Comparison of ENCODE assay signal across 15 mouse cellular contexts in the genomic region with DNA sequence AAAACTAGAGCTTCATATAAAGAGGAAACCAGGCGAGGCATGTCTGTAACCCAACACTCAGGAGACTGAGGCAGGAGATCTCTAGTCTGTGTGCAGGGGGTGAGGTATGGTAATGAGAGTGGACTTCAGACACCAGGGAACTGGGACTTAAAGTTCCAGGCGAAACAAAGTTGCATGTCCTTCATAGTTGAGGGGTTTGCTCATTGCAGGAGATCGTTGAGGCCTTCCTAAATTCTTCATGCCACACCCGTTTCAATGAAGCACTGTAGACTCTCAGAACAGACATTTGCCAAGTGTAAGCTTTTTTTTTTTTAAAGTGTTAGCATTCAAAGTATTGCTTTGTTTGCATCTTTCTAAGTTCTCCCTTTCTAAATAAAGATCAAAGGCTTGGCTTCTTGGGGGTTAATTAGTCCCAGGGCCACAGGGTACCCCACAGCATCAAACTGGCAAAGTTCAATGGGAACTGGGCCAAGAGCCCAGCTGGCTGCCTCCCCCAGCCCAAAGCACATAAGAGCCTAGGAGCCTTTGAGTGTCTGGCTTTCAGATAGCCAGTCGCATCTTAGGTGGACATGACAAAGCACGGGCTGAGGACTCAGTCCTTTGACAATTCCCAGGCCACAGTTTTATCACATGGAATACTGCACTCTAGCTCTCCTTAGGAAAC. TPM values are rescaled to one million over a fixed set of nuclear protein-coding genes. Genes with fewer than 3 reads are reported as not detected.
DNase-seq lines count a peak whose midpoint lies in the region; ATAC-seq and TF ChIP-seq lines count a peak whose summit lies in the region.
"Had no signal": no experiment of that assay in that cellular context is flagged by ENCODE, and none has a peak within 500 bp of the region (broad histone marks: within the 10 kb centered on the region; RNA-seq: fewer than 3 reads in every experiment).

No protein-coding gene starts in this region.

- peak overlapping the region; percentile 26; the same call in 1 of the 2 replicates for H3K27ac ChIP-seq in forebrain, embryonic 13.5 days
- no peak overlapping the region for H3K27ac ChIP-seq in forebrain, postnatal 0 days (ENCODE audit: low read depth, low read length)
- H3K27ac ChIP-seq in lung, postnatal 0 days (ENCODE audit: low read length) = peak overlapping the region; percentile 14; the same call in 1 of the 2 replicates
- peak overlapping the region; percentile 31 for H3K27ac ChIP-seq in hindbrain, embryonic 12.5 days
- no peak overlapping the region for H3K27ac ChIP-seq in midbrain, postnatal 0 days (ENCODE audit: low read depth, low read length)
- H3K27ac ChIP-seq: liver, embryonic 14.5 days had no signal

- peak; percentile 66 for TF ChIP-seq EP300 in lung, postnatal 0 days (IDR thresholded peaks at IDR 0.05)

- no peak for DNase-seq in forebrain, postnatal 0 days
- DNase-seq in lung, postnatal 0 days (ENCODE audit: low spot score) = peak; percentile 62
- no peak for DNase-seq in lung, adult 18-20 months
- peak; percentile 32 for DNase-seq in midbrain, postnatal 0 days (ENCODE audit: low spot score)
- DNase-seq in adrenal gland, adult 18-20 months (ENCODE audit: low spot score in 2 of 2) = no peak
- DNase-seq in frontal cortex, postnatal 25 days (ENCODE audit: low spot score in 2 of 2) = no peak
- DNase-seq: adrenal gland, postnatal 10 days; gastrocnemius, postnatal 14 days; thymus, adult 2 months had no signal

- no peak for TF ChIP-seq CTCF in forebrain, postnatal 0 days (IDR thresholded peaks at IDR 0.05; ENCODE audit: low read depth)
- TF ChIP-seq CTCF in lung, postnatal 0 days (IDR thresholded peaks at IDR 0.05) = no peak
- TF ChIP-seq CTCF in midbrain, postnatal 0 days (IDR thresholded peaks at IDR 0.05) = no peak

- H3K27me3 ChIP-seq in forebrain, embryonic 13.5 days = no peaks in the 10 kb centered on the region
- H3K27me3 ChIP-seq in forebrain, postnatal 0 days (ENCODE audit: insufficient read depth, low read length) = no peaks in the 10 kb centered on the region
- H3K27me3 ChIP-seq in lung, postnatal 0 days (replicated peaks; ENCODE audit: insufficient read depth, low read length) = no peaks in the 10 kb centered on the region
- no peaks in the 10 kb centered on the region for H3K27me3 ChIP-seq in hindbrain, embryonic 12.5 days
- H3K27me3 ChIP-seq in midbrain, postnatal 0 days (ENCODE audit: insufficient read depth, low read length) = no peaks in the 10 kb centered on the region

- H3K9ac ChIP-seq in forebrain, embryonic 13.5 days = no peak overlapping the region
- no peak overlapping the region for H3K9ac ChIP-seq in forebrain, postnatal 0 days
- H3K9ac ChIP-seq in lung, postnatal 0 days (replicated peaks; ENCODE audit: low read depth) = no peak overlapping the region
- H3K9ac ChIP-seq in hindbrain, embryonic 12.5 days = no peak overlapping the region
- no peak overlapping the region for H3K9ac ChIP-seq in midbrain, postnatal 0 days (replicated peaks; ENCODE audit: low read length, poor library complexity, severe bottlenecking)
- H3K9ac ChIP-seq: liver, embryonic 14.5 days had no signal

- H3K36me3 ChIP-seq in forebrain, embryonic 13.5 days (ENCODE audit: poor library complexity, severe bottlenecking) = no peaks in the 10 kb centered on the region
- no peaks in the 10 kb centered on the region for H3K36me3 ChIP-seq in forebrain, postnatal 0 days (ENCODE audit: insufficient read depth)
- no peaks in the 10 kb centered on the region for H3K36me3 ChIP-seq in lung, postnatal 0 days (ENCODE audit: insufficient read depth, low read length)
- no peaks in the 10 kb centered on the region for H3K36me3 ChIP-seq in hindbrain, embryonic 12.5 days
- no peaks in the 10 kb centered on the region for H3K36me3 ChIP-seq in midbrain, postnatal 0 days (ENCODE audit: insufficient read depth, low read length)

- H3K4me1 ChIP-seq in forebrain, embryonic 13.5 days = peaks cover 46% of the 10 kb centered on the region
- peaks cover 31% of the 10 kb centered on the region for H3K4me1 ChIP-seq in forebrain, postnatal 0 days (ENCODE audit: insufficient read depth)
- peaks cover 11% of the 10 kb centered on the region; the same call in 1 of the 2 replicates for H3K4me1 ChIP-seq in lung, postnatal 0 days (ENCODE audit: insufficient read depth, low read depth, low read length)
- H3K4me1 ChIP-seq in hindbrain, embryonic 12.5 days = peaks cover 45% of the 10 kb centered on the region
- peaks cover 13% of the 10 kb centered on the region; the same call in 1 of the 2 replicates for H3K4me1 ChIP-seq in midbrain, postnatal 0 days (ENCODE audit: insufficient read depth, low read length)

- H3K4me2 ChIP-seq in forebrain, embryonic 13.5 days = no peak overlapping the region
- no peak overlapping the region for H3K4me2 ChIP-seq in forebrain, postnatal 0 days (ENCODE audit: low read depth)
- no peak overlapping the region for H3K4me2 ChIP-seq in lung, postnatal 0 days (replicated peaks; ENCODE audit: low read depth, low read length)
- H3K4me2 ChIP-seq in hindbrain, embryonic 12.5 days (replicated peaks) = no peak overlapping the region
- H3K4me2 ChIP-seq in midbrain, postnatal 0 days (ENCODE audit: low read depth, low read length, poor library complexity, severe bottlenecking) = no peak overlapping the region

- H3K4me3 ChIP-seq in forebrain, embryonic 13.5 days = no peak overlapping the region
- no peak overlapping the region for H3K4me3 ChIP-seq in forebrain, postnatal 0 days (ENCODE audit: low read depth, low read length)
- H3K4me3 ChIP-seq in lung, postnatal 0 days (ENCODE audit: low read depth, low read length) = no peak overlapping the region
- H3K4me3 ChIP-seq in hindbrain, embryonic 12.5 days = no peak overlapping the region
- H3K4me3 ChIP-seq in midbrain, postnatal 0 days (ENCODE audit: low read depth, low read length) = no peak overlapping the region

- WGBS in forebrain, embryonic 13.5 days = 35% methylated on average over 6 of the region's 6 CpGs
- WGBS in forebrain, postnatal 0 days = 40% methylated on average over 6 of the region's 6 CpGs
- 36% methylated on average over 6 of the region's 6 CpGs for WGBS in lung, postnatal 0 days
- 58% methylated on average over 6 of the region's 6 CpGs for WGBS in hindbrain, embryonic 12.5 days
- 45% methylated on average over 6 of the region's 6 CpGs for WGBS in midbrain, postnatal 0 days

- no peak for ATAC-seq in forebrain, embryonic 13.5 days
- ATAC-seq in forebrain, postnatal 0 days = no peak
- ATAC-seq in lung, postnatal 0 days = peak; percentile 12
- no peak for ATAC-seq in hindbrain, embryonic 12.5 days (ENCODE audit: low FRiP score)
- ATAC-seq in midbrain, postnatal 0 days (ENCODE audit: low FRiP score) = no peak
- ATAC-seq: intestine, postnatal 0 days had no signal

- no peaks in the 10 kb centered on the region for H3K9me3 ChIP-seq in forebrain, embryonic 13.5 days (replicated peaks)
- H3K9me3 ChIP-seq in forebrain, postnatal 0 days (ENCODE audit: low read length) = no peaks in the 10 kb centered on the region
- H3K9me3 ChIP-seq in lung, postnatal 0 days (ENCODE audit: low read length) = no peaks in the 10 kb centered on the region
- H3K9me3 ChIP-seq in hindbrain, embryonic 12.5 days (replicated peaks) = no peaks in the 10 kb centered on the region
- no peaks in the 10 kb centered on the region for H3K9me3 ChIP-seq in midbrain, postnatal 0 days (ENCODE audit: low read length)

RNA-seq across cellular contexts. Expression of gene Dennd2a, which starts 1.7 kb away (rescaled TPM):
- polyA plus RNA-seq in forebrain, embryonic 13.5 days (2015; fragmentation: Nextera tagmentation; extraction: Ambion mirVana) = 19.6 and 22.8 TPM in 2 replicates
- total RNA-seq in forebrain, postnatal 0 days (2014; rRNA removed) = 11.2 and 13.7 TPM in 2 replicates
- polyA plus RNA-seq in forebrain, postnatal 0 days (2015; fragmentation: Nextera tagmentation; extraction: Ambion mirVana) = 5.4 and 8.2 TPM in 2 replicates
- 13.4 and 13.8 TPM in 2 replicates for polyA plus RNA-seq in lung, postnatal 0 days (2015; fragmentation: Nextera tagmentation; extraction: Ambion mirVana)
- polyA plus RNA-seq in hindbrain, embryonic 12.5 days (2016; fragmentation: Nextera tagmentation; extraction: Ambion mirVana) = 49.0 TPM in 2 replicates
- total RNA-seq in midbrain, postnatal 0 days (2014; rRNA removed) = 15.9 and 22.4 TPM in 2 replicates
- polyA plus RNA-seq in midbrain, postnatal 0 days (2015; fragmentation: Nextera tagmentation; extraction: Ambion mirVana) = 7.8 and 9.8 TPM in 2 replicates
- 10 to 100 TPM in 1 of 2 experiments, 1 to 10 TPM in 1; 6.2 to 10.8 TPM for total RNA-seq in adrenal gland, adult 18-20 months (2021)

RNA-seq across cellular contexts. Expression of gene Adck2, which starts 14.3 kb away (rescaled TPM):
- polyA plus RNA-seq in forebrain, embryonic 13.5 days (2015; fragmentation: Nextera tagmentation; extraction: Ambion mirVana) = 35.7 and 39.0 TPM in 2 replicates
- total RNA-seq in forebrain, postnatal 0 days (2014; rRNA removed) = 17.6 and 21.9 TPM in 2 replicates
- polyA plus RNA-seq in forebrain, postnatal 0 days (2015; fragmentation: Nextera tagmentation; extraction: Ambion mirVana) = 34.5 and 40.3 TPM in 2 replicates
- 24.6 and 25.7 TPM in 2 replicates for polyA plus RNA-seq in lung, postnatal 0 days (2015; fragmentation: Nextera tagmentation; extraction: Ambion mirVana)
- polyA plus RNA-seq in hindbrain, embryonic 12.5 days (2016; fragmentation: Nextera tagmentation; extraction: Ambion mirVana) = 39.5 and 40.4 TPM in 2 replicates
- 16.9 and 31.0 TPM in 2 replicates for total RNA-seq in midbrain, postnatal 0 days (2014; rRNA removed)
- 44.9 and 45.9 TPM in 2 replicates for polyA plus RNA-seq in midbrain, postnatal 0 days (2015; fragmentation: Nextera tagmentation; extraction: Ambion mirVana)
- total RNA-seq in adrenal gland, adult 18-20 months (2021) = 10 to 100 TPM; 24.1 to 24.2 TPM

RNA-seq across cellular contexts. Expression of gene Gm42420, which starts 26.1 kb away (rescaled TPM):
- 0.79 TPM in 1 of 2 replicates, not detected in the other for polyA plus RNA-seq in forebrain, embryonic 13.5 days (2015; fragmentation: Nextera tagmentation; extraction: Ambion mirVana)
- total RNA-seq in forebrain, postnatal 0 days (2014; rRNA removed) = not detected in 2 replicates
- 0.53 and 1.8 TPM in 2 replicates for polyA plus RNA-seq in forebrain, postnatal 0 days (2015; fragmentation: Nextera tagmentation; extraction: Ambion mirVana)
- polyA plus RNA-seq in lung, postnatal 0 days (2015; fragmentation: Nextera tagmentation; extraction: Ambion mirVana) = 0.75 and 0.89 TPM in 2 replicates
- 0.65 TPM in 1 of 2 replicates, not detected in the other for polyA plus RNA-seq in hindbrain, embryonic 12.5 days (2016; fragmentation: Nextera tagmentation; extraction: Ambion mirVana)
- not detected in 2 replicates for total RNA-seq in midbrain, postnatal 0 days (2014; rRNA removed)
- polyA plus RNA-seq in midbrain, postnatal 0 days (2015; fragmentation: Nextera tagmentation; extraction: Ambion mirVana) = 1.5 and 1.8 TPM in 2 replicates
- under 1 TPM in 1 of 2 experiments, not detected in 1; 0.89 TPM for total RNA-seq in adrenal gland, adult 18-20 months (2021)
- total RNA-seq: gastrocnemius, postnatal 14 days; layer of hippocampus, postnatal 10 days had no signal
- polyA plus RNA-seq: C2C12 had no signal

RNA-seq across cellular contexts. Expression of gene Ndufb2, which starts 33.0 kb away (rescaled TPM):
- polyA plus RNA-seq in forebrain, embryonic 13.5 days (2015; fragmentation: Nextera tagmentation; extraction: Ambion mirVana) = 325 and 354 TPM in 2 replicates
- 220 and 285 TPM in 2 replicates for total RNA-seq in forebrain, postnatal 0 days (2014; rRNA removed)
- polyA plus RNA-seq in forebrain, postnatal 0 days (2015; fragmentation: Nextera tagmentation; extraction: Ambion mirVana) = 500 and 654 TPM in 2 replicates
- 267 and 287 TPM in 2 replicates for polyA plus RNA-seq in lung, postnatal 0 days (2015; fragmentation: Nextera tagmentation; extraction: Ambion mirVana)
- 255 and 307 TPM in 2 replicates for polyA plus RNA-seq in hindbrain, embryonic 12.5 days (2016; fragmentation: Nextera tagmentation; extraction: Ambion mirVana)
- total RNA-seq in midbrain, postnatal 0 days (2014; rRNA removed) = 234 and 290 TPM in 2 replicates
- polyA plus RNA-seq in midbrain, postnatal 0 days (2015; fragmentation: Nextera tagmentation; extraction: Ambion mirVana) = 589 and 646 TPM in 2 replicates
- 100 to 1,000 TPM; 200 to 263 TPM for total RNA-seq in adrenal gland, adult 18-20 months (2021)

Comparison
In these comparisons a context has a peak if more than half of its experiments do, and no peak if none do; other contexts are left out.
1. H3K27ac ChIP-seq: peak in forebrain, embryonic 13.5 days (single experiment), lung, postnatal 0 days (single experiment) and hindbrain, embryonic 12.5 days (single experiment); none in forebrain, postnatal 0 days (single experiment) and midbrain, postnatal 0 days (single experiment).
2. DNase-seq: peak in lung, postnatal 0 days (single experiment) and midbrain, postnatal 0 days (single experiment); none in forebrain, postnatal 0 days (single experiment), lung, adult 18-20 months (0 of 2), adrenal gland, adult 18-20 months (0 of 2) and frontal cortex, postnatal 25 days (0 of 2).